Mouse (Mus musculus) heart, postnatal 0 days (tissue): ENCODE measurements around the gene Zfhx3.

Source experiments
- CTCF ChIP-seq: IDR thresholded peaks from 2 replicates; pipeline ENCODE4 v1.5.1; 2016; ENCODE audit warnings: antibody characterized with exemption, control low read depth, low read depth
- EP300 ChIP-seq: IDR thresholded peaks from 2 replicates; pipeline ENCODE4 v1.6.1; 2016; ENCODE audit warnings: antibody characterized with exemption, low read depth

- TF ChIP-seq CTCF = no peak
- TF ChIP-seq EP300 = no peak
These were observed 767.6 kb downstream of the Zfhx3 start for GRCm38 (mm10) chr8:108709928-108710606.
